Mouse (Mus musculus): ENCODE data around the gene Mecom. TPM values are rescaled to one million over a fixed set of nuclear protein-coding genes. Genes with fewer than 3 reads are reported as not detected.
"Not testable (repeated sequence)": the region's sequence is repeated elsewhere in the genome, so short reads cannot be mapped to it uniquely, and the experiment has no call there.

Mecom gene
- polyA plus RNA-seq, 1 experiment from 2014 or later = 38.7 TPM

DNA sequence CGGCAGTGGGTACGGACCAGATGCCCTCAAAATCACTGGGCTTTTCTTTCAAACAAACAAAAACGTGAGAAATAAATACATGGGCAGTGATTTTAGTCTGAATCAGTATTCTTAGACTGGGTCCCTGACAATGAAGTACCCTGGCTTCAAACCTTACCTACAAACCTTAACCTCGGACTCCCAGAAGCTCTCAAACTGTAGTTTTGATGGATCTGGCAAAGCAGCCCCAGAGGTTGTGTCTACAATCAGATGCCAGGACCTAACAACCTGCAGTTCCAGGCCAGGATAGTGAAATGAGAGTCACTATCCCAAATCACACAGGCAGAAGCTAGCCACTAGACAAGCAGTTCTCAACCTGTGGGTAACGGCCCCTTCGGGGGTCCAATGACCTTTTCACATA, 111.2 kb downstream of the Mecom start:
- WGBS = 81% methylated on average over 6 of the region's 6 CpGs
- ATAC-seq (ENCODE audit: insufficient number of reproducible peaks, low FRiP score) = no peak
- H3K27ac ChIP-seq (ENCODE audit: poor library complexity, severe bottlenecking) = no peak overlapping the region

DNA sequence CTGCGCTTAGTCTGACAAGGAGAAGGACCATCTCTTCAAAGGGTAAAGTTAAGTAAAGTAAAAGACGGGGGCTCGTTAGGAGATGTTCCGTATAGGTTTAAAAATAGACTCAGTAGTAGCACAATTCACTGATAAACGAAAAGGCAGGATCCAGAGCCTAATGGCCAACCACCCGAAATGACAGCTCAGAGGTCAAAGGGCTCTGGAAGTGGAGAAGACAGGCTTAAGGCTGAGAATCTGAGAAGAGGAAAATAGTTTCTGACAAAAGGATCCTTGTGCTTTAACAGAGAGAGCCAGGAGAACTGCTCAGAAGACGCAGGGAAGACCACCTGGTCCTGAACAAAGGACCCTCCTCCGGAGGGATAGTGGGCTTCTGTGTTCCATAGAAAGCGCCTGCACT, 111.7 kb downstream of the Mecom start:
- no peak overlapping the region for H3K27ac ChIP-seq (ENCODE audit: poor library complexity, severe bottlenecking)
- no peaks in the 10 kb centered on the region for H3K27me3 ChIP-seq (replicated peaks)
- 37% methylated on average over 9 of the region's 9 CpGs for WGBS
- ATAC-seq (ENCODE audit: insufficient number of reproducible peaks, low FRiP score) = no peak
- no peaks in the 10 kb centered on the region for H3K36me3 ChIP-seq
- no peak overlapping the region for H3K4me2 ChIP-seq
- H3K9ac ChIP-seq = no peak overlapping the region
- no peak overlapping the region for H3K4me3 ChIP-seq
- 0 out of 2 replicates have a peak, but pooled peaks cover 3% of the 10 kb centered on the region for H3K9me3 ChIP-seq (replicated peaks)
- H3K4me1 ChIP-seq (replicated peaks) = peaks cover 12% of the 10 kb centered on the region

More for the DNA sequence above, 111.2 kb downstream of the Mecom start:
- Histone ChIP-seq H3K36me3 (no peaks in the 10 kb centered on the region), H3K27me3 (replicated peaks) (no peaks in the 10 kb centered on the region), H3K4me3 (no peak overlapping the region), H3K9ac (no peak overlapping the region), H3K4me2 (no peak overlapping the region), H3K4me1 (replicated peaks) (peaks cover 12% of the 10 kb centered on the region), H3K9me3 (replicated peaks) (0 out of 2 replicates have a peak, but pooled peaks cover 3% of the 10 kb centered on the region)

DNA sequence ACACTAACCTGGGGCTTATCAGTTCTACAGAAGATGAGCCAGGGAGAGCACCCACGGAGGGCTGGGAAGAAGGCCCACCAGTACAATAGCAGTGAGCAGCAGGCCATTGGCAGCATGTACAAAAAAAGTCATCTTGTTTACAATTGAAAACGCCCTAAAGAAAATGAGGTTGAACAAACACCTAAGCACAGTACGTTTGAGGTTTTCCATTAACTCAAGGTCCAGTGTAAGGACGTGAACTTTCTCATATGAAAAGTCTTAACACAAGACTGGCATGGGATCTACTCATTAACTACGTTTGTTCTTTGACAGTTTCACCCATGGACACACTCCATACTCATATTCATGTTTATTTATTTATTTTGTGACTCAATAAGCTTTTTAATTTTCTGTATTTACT, 118.9 kb downstream of the Mecom start:
- H3K27me3 ChIP-seq (replicated peaks) = no peaks in the 10 kb centered on the region

DNA sequence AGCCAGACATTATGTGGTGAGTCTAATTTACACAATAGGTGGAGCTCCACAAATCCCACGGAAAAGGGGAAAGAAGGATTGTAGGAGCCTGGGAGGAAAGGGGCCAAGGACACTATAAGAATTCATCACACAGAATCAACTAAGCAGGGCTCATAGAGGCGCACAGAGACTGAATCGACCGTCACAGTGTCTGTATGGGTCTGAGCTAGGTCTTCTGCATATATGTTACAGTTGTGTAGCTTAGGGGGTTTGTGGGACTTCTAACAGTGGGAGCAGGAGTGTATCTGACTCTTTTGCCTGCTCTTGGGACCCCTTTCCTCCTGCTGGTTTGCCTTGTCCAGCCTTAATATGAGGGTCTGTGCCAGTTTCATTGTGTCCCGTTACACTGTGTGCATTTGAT, 123.8 kb downstream of the Mecom start:
- Histone ChIP-seq H3K9me3 (replicated peaks) (0 out of 2 replicates have a peak, but pooled peaks cover 4% of the 10 kb centered on the region), H3K36me3 (no peaks in the 10 kb centered on the region), H3K27ac (ENCODE audit: poor library complexity, severe bottlenecking) (no peak overlapping the region), H3K4me3 (no peak overlapping the region), H3K9ac (no peak overlapping the region), H3K4me2 (no peak overlapping the region), H3K4me1 (replicated peaks) (peaks cover 4% of the 10 kb centered on the region; the same call in 1 of the 2 replicates), H3K27me3 (replicated peaks) (no peaks in the 10 kb centered on the region)
- no peak for ATAC-seq (ENCODE audit: insufficient number of reproducible peaks, low FRiP score)
- 77% methylated on average over 5 of the region's 5 CpGs for WGBS

More for the DNA sequence above, 118.9 kb downstream of the Mecom start:
- Histone ChIP-seq H3K9ac (no peak overlapping the region), H3K36me3 (no peaks in the 10 kb centered on the region), H3K4me2 (no peak overlapping the region), H3K9me3 (replicated peaks) (0 out of 2 replicates have a peak, but pooled peaks cover 4% of the 10 kb centered on the region), H3K27ac (ENCODE audit: poor library complexity, severe bottlenecking) (no peak overlapping the region), H3K4me1 (replicated peaks) (peaks cover 4% of the 10 kb centered on the region; the same call in 1 of the 2 replicates), H3K4me3 (no peak overlapping the region)
- 65% methylated on average over 5 of the region's 5 CpGs for WGBS
- no peak for ATAC-seq (ENCODE audit: insufficient number of reproducible peaks, low FRiP score)

DNA sequence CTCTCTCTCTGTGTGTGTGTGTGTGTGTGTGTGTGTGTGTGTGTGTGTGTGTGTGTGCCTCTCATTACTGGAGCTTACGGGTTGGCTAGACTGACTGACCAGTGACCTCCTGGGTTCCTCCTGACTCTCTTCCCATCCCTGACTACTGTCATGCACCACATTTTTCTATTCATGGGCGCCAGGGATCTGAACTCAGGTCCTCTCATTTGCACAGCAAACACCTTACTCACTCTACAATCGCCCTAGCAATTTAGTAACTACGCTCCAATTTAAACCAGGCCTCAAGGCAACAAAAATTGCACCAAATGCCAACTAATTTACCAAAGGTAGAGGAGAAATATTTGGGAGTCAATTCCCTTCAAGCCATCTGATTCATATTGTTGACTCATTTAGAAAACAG, 125.9 kb downstream of the Mecom start:
- H3K9me3 ChIP-seq (replicated peaks); H3K36me3 ChIP-seq; ATAC-seq (ENCODE audit: insufficient number of reproducible peaks, low FRiP score); H3K9ac ChIP-seq; H3K4me3 ChIP-seq; H3K27me3 ChIP-seq (replicated peaks); H3K27ac ChIP-seq (ENCODE audit: poor library complexity, severe bottlenecking); H3K4me1 ChIP-seq (replicated peaks); H3K4me2 ChIP-seq: not testable (repeated sequence)
- 85% methylated on average over 4 of the region's 4 CpGs for WGBS

DNA sequence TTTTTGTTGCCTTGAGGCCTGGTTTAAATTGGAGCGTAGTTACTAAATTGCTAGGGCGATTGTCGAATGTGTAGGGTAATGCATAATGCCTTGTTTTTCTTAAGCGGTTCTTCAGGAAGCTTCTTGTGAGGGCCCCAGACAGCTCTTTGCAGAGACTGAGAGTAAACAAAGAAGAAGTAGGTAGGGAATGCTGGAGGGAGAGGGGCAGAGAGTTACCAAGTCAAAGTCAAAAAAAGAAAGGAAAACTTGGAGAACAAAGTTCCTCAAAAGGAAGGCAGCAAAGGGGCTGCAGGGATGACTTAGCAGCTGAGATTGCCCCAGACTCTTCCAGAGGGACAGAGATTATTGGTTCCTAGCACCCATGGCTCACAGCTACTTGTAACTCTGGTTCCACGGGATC, 126.9 kb downstream of the Mecom start:
- no peaks in the 10 kb centered on the region for H3K36me3 ChIP-seq
- H3K9me3 ChIP-seq (replicated peaks) = 0 out of 2 replicates have a peak, but pooled peaks cover 4% of the 10 kb centered on the region
- H3K27ac ChIP-seq (ENCODE audit: poor library complexity, severe bottlenecking) = no peak overlapping the region
- ATAC-seq (ENCODE audit: insufficient number of reproducible peaks, low FRiP score) = no peak
- peaks cover 13% of the 10 kb centered on the region for H3K4me1 ChIP-seq (replicated peaks)
- WGBS = 77% methylated on average over 5 of the region's 5 CpGs
- H3K27me3 ChIP-seq (replicated peaks) = no peaks in the 10 kb centered on the region
- H3K4me3 ChIP-seq = no peak overlapping the region
- no peak overlapping the region for H3K4me2 ChIP-seq
- H3K9ac ChIP-seq = no peak overlapping the region

DNA sequence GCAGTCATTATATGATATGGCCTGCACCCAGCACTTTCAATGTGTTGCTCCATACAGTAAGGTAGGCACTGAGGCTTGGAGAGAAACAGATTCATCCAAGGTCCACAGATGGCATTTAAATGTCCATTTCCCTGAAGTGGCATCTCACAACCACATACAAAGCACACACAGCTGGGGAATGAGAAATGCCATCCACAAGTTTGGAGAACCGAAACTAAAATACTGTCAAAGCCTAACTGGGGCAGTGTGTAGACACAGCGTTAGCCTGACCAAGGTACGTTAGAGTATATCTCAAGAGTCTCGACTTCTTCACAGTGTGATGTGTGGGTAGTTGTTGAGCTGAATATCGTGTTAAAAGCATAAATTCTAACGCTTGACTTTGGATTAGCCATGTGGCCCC, 133.6 kb downstream of the Mecom start:
- H3K9ac ChIP-seq = no peak overlapping the region
- H3K27me3 ChIP-seq (replicated peaks) = no peaks in the 10 kb centered on the region
- WGBS = 81% methylated on average over 6 of the region's 6 CpGs
- no peak overlapping the region for H3K4me3 ChIP-seq
- no peaks in the 10 kb centered on the region for H3K36me3 ChIP-seq
- no peak for ATAC-seq (ENCODE audit: insufficient number of reproducible peaks, low FRiP score)
- no peak overlapping the region for H3K4me2 ChIP-seq
- H3K4me1 ChIP-seq (replicated peaks) = peaks cover 13% of the 10 kb centered on the region
- H3K9me3 ChIP-seq (replicated peaks) = no peaks in the 10 kb centered on the region
- H3K27ac ChIP-seq (ENCODE audit: poor library complexity, severe bottlenecking) = no peak overlapping the region

DNA sequence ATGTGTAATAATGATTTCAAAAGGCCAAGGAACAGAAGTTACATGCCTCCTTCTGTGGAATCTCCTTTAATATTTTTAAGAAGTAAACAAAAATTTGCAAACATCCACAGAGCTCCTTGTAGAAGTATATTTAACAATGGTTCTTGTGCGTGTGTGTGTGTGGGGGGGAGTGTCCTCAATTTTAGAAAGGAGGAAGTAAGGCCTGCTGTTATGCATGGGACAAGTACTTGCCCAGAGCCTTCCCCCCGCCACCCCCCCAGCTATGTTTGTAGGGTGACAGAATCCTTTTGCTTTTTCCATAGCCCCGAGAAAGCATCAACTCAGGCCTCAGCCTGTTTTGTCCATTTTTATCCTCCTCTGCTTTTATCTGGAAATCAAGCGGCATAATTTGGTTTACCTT, 137.0 kb downstream of the Mecom start:
- Histone ChIP-seq H3K4me3 (no peak overlapping the region), H3K4me2 (no peak overlapping the region), H3K27me3 (replicated peaks) (no peaks in the 10 kb centered on the region), H3K9me3 (replicated peaks) (no peaks in the 10 kb centered on the region), H3K36me3 (no peaks in the 10 kb centered on the region), H3K9ac (no peak overlapping the region), H3K4me1 (replicated peaks) (no peaks in the 10 kb centered on the region), H3K27ac (ENCODE audit: poor library complexity, severe bottlenecking) (no peak overlapping the region)
- 68% methylated on average over 4 of the region's 4 CpGs for WGBS
- no peak for ATAC-seq (ENCODE audit: insufficient number of reproducible peaks, low FRiP score)

DNA sequence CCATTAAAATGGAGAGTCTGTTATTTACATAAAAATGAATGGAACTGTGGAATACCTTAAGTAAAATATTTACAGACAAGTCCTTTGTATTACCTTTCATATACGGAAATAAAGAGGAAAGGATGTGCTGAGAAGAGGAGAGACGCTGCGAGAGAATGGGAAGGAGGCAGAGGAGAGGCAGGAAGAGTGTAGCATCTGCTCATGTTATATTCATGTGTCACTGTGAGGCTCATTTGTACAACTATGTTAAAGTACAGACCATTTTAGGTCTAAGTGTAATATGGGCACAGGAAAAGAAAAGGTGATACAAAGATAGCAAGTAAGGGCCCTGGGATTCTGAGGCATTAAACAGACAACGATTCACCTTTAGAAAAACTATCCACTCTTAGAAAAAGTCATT, 143.0 kb downstream of the Mecom start:
- no peaks in the 10 kb centered on the region for H3K36me3 ChIP-seq
- no peaks in the 10 kb centered on the region for H3K9me3 ChIP-seq (replicated peaks)
- H3K27ac ChIP-seq (ENCODE audit: poor library complexity, severe bottlenecking) = no peak overlapping the region
- WGBS = 80% methylated on average over 4 of the region's 4 CpGs
- H3K9ac ChIP-seq = no peak overlapping the region
- ATAC-seq (ENCODE audit: insufficient number of reproducible peaks, low FRiP score) = no peak
- no peak overlapping the region for H3K4me3 ChIP-seq
- no peak overlapping the region for H3K4me2 ChIP-seq
- no peaks in the 10 kb centered on the region for H3K27me3 ChIP-seq (replicated peaks)
- no peaks in the 10 kb centered on the region for H3K4me1 ChIP-seq (replicated peaks)

DNA sequence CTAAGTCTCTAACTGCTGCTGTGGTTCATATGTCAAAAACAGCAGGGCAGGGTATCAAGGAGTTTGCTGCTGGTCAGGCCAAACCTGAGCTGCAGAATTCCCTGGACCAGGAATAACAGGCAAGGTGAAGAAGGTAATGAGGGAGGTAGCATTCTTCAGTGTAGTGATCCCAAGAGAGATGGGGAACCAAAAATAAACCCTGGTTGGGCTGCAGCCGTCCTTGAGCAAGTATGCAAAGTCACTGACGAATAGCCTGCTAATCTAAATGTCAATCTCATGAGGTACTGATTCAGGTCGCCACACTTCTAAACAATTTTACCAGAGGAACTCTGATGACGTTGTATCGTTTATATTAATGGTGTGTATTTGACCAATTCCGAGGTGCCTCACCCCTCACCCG, 148.9 kb downstream of the Mecom start:
- Histone ChIP-seq H3K4me3 (no peak overlapping the region), H3K4me2 (no peak overlapping the region), H3K9ac (no peak overlapping the region), H3K9me3 (replicated peaks) (no peaks in the 10 kb centered on the region), H3K27ac (ENCODE audit: poor library complexity, severe bottlenecking) (no peak overlapping the region), H3K4me1 (replicated peaks) (peaks cover 14% of the 10 kb centered on the region), H3K27me3 (replicated peaks) (no peaks in the 10 kb centered on the region), H3K36me3 (no peaks in the 10 kb centered on the region)
- ATAC-seq (ENCODE audit: insufficient number of reproducible peaks, low FRiP score) = no peak
- 55% methylated on average over 7 of the region's 7 CpGs for WGBS

DNA sequence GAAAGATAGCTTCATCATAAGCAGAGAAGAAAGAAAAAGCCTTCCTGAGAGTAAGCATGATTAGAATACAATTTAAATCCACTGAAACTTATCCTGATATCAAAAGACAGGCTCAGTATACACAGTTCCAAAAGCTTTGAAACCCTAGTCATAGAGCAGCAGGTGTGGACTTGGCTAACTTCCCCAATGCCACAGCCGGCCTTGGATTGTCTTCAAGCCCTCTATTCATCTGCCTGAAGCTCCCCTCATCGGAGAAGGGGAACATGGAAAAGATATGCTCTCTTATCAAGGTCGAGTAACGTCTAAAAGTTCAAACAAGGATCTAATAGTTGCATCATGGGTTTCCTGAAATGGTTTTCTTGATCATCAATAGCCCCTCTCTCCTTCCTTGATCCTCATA, 152.9 kb downstream of the Mecom start:
- 48% methylated on average over 4 of the region's 4 CpGs for WGBS
- ATAC-seq (ENCODE audit: insufficient number of reproducible peaks, low FRiP score) = no peak
- H3K4me3 ChIP-seq = no peak overlapping the region

DNA sequence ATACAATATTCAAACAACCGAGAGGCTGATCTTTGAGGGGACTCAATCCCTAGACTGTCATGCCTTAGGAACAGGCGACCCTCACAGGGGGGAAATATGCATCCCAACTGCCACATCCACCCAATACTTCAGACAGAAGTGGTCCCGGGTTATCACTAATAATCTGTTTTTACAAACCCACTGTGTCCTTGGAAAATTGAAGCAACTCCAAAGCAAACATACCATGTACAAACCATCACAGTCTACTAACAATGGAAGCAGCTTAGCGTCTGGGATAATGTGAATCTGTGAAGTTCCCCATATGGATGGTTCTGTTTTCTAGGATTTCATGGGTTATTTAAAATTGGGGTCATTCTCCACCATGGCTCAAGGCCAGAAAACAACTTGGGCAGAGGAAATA, 155.1 kb downstream of the Mecom start:
- Histone ChIP-seq H3K27ac (ENCODE audit: poor library complexity, severe bottlenecking) (peak overlapping the region; percentile 49), H3K27me3 (replicated peaks) (no peaks in the 10 kb centered on the region), H3K9ac (no peak overlapping the region), H3K4me2 (no peak overlapping the region), H3K36me3 (no peaks in the 10 kb centered on the region), H3K9me3 (replicated peaks) (no peaks in the 10 kb centered on the region), H3K4me1 (replicated peaks) (peaks cover 30% of the 10 kb centered on the region), H3K4me3 (no peak overlapping the region)
- WGBS = 33% methylated on average over 4 of the region's 4 CpGs
- peak; percentile 76 for ATAC-seq (ENCODE audit: insufficient number of reproducible peaks, low FRiP score)

More for the DNA sequence above, 152.9 kb downstream of the Mecom start:
- Histone ChIP-seq H3K27ac (ENCODE audit: poor library complexity, severe bottlenecking) (no peak overlapping the region), H3K9me3 (replicated peaks) (no peaks in the 10 kb centered on the region), H3K9ac (no peak overlapping the region), H3K4me2 (no peak overlapping the region), H3K27me3 (replicated peaks) (no peaks in the 10 kb centered on the region), H3K4me1 (replicated peaks) (peaks cover 37% of the 10 kb centered on the region), H3K36me3 (no peaks in the 10 kb centered on the region)
